Mouse (Mus musculus) spleen, postnatal 36 days (tissue): ENCODE measurements around the gene Chek2.

Source experiments
- DNase-seq, 2 experiments: peaks; one replicate each; pipeline ENCODE4 v3.0.0; 2022; ENCODE audit warnings: low spot score in 2 of 2, mixed read lengths in 1 of 2

Gene Chek2

DNA sequence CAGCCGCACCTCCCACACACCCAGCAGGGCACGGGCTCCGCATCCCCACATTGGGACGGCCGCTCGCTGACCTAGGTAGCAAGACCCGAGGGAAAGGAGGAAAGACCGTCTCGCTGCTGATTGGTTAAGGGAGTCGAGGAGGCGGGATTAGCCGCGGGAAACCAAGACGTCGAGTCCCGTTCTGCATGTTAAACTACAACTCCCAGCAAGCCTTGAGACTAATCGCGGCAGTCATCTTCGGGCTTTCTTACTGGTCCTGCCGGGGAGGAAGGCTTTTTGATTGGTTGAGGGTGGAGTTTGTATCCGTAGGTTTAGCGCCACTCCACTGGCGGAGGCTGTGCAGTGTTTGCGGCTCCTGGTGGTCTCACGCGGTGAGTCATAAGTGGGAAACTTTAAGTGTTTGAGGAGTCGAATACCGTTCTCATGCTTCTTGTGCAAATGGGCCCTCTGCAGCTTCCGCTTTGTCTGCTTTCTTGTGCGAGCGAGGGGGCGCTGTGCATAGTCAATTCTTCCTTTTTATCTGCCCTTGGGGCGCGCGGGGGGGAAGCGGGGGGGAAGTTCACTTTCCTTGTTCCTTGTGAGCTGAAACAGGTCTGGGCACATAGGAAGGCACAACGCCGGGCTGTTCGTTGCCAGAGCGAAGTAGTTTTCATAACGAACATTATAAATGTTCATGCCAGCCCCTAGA lies at the start of gene Chek2, which contains the start of gene Hscb:
Chek2 (plus strand) TSS at position 302 of the 688 bp plus-strand sequence.
Hscb (minus strand) TSS at position 100 of the 688 bp plus-strand sequence.
- DNase-seq = peak; percentile 97 to 99

DNA sequence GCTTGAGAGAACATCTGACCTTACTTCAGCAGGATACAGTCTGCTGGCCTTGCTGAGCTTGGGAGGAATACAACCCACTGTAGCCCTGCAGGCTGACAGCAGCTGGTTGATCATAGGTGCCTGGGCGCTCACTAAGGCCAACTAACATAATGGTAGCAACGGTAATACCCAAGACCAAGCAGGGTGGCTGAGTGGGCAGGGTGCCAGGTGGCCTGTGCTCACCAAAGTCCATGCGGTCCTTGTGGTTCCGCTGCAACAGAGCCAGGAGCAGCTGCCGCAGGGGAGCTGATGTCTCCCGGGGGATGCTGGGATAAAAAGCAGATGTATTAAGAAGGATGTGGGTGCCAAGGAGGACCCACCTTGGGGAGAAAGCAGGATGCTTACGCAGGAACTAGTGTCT lies 45.4 kb upstream of the Chek2 start:
- no peak for DNase-seq

DNA sequence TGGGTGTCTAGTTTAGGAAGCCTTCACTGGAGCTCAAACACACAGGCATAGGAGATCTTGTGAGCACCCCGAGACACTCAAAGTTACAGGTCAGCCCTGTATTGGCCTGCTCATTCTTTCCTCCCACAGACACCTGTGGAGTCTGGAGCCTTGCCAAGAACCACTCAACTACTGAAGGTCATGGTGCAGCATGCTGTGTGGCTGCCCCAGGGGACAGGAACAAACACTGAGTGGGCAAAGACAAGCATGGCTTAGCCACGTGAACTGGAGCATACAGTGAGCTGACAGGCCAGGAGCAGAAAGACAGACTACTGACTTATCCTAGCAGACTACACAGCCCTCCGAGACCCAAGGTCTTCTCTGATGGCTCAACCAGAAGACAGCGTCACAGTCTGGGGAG lies 42.1 kb upstream of the Chek2 start:
- peak; percentile 27 to 33 for DNase-seq

DNA sequence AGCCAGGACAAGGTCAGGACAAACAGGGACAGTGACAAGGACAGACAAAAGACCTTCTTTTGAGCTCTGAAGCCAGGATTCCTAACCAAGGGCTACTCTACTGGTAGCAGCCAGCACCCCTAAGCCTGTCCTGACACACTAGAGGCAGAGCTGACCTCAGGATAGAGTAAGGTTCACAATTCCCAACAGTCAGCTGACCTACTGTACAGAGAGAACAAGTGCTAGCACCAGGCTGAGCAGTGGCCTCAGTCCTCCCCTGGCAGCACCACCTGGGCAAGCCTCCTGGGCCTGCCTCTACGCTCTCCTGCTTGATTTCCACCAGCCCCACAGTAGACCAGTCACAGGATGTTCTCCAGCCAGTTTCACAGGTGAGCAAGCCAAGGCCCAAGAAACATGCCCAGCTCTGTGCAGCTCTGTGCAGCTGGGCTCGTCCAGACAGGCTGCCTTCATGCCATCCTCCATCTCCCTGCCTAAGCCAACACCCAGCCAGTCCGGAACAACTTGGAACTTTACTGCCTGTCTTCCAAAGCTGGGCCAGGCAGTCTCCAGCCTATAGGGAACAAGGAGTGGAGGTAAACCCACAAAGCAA lies 38.6 kb upstream of the Chek2 start:
- no peak for DNase-seq

DNA sequence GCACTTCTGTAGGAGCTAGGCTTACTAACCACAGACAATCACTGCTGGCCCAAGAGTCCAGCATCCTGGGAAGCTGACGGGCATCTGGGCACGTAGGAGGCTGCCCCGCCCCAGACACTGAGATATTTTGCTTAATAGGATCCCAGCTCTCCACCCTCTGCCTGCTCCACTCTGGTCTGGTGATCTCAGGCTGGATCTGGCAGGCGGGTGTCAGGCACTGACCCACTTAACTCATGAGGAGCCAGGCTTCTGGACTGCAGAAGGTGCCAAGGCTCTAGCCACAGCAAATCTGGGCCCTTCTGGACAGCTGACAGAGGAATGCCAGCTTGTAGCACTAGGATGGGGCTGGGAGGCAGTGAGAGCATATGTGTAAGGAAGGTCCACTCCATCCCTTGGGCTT lies 37.6 kb upstream of the Chek2 start:
- DNase-seq = no peak

DNA sequence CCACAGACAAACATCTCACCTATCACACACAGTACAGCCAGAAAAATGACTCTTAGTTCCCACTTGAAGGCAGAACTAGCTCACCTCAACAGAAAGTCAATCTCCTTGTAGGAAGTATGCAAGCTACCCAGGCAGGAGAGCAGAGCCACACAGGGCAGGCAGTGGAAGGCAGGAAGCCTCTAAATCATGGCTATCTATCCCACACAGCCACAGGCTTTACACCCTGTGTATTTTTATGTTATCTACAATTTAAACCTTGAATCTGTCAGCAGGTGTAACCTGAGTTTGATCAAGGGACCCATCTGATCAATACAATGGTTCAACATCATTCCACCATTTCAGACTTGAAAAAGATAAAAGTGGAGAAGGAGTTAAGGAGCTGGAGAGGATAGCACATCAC lies 37.0 kb upstream of the Chek2 start:
- no peak for DNase-seq

DNA sequence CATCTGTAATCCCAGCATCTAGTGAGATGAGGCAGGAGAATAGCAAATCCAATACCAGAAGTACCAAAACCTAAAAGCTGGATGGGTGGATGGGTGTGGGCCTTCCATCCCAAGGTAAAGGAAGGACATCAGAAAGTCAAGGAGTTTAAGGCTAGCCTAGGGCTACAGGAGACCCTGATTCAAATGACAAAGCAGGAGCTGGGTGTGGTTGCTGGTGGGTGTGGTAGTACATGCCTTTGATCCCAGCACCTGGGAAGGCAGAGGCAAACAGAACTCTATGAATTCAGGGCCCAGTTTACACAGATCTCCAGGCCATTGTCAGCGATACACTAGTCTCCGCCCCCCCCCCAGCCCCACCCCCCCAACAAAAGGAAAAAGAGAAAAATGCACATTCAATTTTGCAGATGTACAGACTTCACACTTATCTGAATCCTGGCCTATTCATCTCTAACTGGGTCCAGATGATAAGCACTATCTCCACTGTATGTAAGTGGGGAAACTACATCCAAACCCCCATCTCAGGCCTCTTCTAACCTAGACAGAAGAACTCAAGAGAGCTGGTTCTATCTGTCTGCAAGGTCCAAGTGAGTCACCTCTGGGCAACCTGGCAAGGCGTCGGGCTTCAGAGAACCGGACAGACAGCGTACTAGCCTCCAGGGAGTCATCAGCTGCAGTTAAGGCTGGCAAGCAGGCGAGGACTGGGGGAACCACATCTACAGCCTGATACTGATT lies 35.6 kb upstream of the Chek2 start:
- DNase-seq = no peak

DNA sequence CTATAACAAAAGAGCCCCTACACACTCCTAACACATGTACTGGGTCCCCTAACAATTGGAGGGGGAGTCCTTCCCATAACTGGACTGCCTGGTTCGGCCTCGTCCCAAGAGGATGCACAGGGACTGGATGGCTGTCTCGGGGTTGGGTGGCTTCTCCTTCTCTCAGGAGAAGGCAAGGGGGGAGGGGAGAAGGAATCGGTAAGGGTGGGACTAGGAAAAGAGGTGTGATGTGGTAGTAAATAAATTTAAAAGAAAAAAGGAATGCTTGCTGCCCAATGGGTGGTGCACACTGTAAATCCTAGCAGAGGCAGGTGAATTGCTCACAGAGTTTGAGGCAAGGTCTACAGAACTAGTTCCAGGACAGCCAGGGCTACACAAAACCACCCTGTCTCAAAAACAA lies 33.6 kb upstream of the Chek2 start:
- DNase-seq = no peak

DNA sequence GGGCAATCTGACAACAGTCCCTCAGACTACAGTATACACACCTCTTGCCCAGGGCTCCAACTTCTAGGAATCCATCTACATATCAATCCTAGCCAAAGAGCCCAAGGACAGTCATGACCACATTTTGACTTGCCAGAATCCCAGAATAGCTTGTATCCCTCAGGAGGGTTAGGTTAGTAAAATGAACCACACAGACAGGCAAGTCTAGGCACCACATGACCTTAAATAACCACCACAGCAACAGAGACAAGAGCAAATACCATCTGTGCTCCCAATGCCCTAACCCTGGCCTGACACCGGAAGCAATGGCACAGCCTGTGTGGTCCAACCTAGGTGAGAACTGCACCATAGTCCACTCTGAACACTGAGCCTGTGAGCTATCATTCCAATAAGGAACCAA lies 33.1 kb upstream of the Chek2 start:
- no peak for DNase-seq

GRCm38 (mm10) chr5:110807453-110807852 lies 32.3 kb upstream of the Chek2 start:
- no peak for DNase-seq

GRCm38 (mm10) chr5:110808061-110808631 lies 31.6 kb upstream of the Chek2 start:
- peak; percentile 72 to 81 for DNase-seq

DNA sequence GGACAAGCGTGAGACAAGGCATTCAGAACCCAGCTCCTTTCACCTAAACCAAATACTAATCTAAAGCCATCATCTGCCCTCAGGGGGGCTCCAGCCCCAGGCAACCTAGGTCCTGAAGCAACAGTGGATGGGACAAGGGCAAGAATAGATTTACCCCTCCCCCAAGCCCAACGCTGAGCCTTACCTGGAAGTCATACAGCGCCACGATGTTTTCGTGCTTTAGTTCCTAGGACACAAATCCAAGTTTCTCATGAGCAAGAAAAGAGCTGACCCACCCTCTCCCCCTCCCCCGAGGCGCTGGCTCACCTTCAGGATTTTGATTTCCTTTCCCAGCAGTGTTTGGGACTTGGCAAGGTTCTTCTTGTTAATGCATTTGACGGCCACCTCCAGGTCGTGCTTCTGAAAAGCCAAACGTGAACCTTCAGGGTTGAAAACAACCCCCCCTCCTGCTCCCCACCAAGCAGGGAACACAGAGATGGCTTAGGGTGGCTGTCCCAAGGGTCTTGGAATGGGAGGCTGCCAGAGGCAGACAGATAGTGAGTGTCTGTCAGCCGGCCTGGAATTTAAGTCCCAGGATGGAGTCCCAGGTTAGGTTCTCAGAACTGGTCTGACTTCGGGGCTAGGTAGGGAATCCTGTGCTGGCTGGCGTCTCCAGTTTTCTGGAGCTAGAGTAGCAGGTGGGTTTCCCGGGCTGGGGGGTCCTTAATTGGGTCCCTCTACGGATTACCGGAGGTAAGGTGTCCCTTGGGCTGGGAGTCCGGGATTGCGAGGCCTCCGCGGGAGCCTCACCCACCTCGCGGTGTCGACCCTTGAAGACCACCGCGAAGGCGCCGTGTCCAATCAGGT lies 30.7 kb upstream of the Chek2 start:
- no peak for DNase-seq

- peak; percentile 100 for DNase-seq
Measured at GRCm38 (mm10) chr5:110809667-110810325, 30.0 kb upstream of the Chek2 start, which contains the start of gene Ulk1. Gene Ulk1, minus strand, starts transcription at chr5:110810097.

DNA sequence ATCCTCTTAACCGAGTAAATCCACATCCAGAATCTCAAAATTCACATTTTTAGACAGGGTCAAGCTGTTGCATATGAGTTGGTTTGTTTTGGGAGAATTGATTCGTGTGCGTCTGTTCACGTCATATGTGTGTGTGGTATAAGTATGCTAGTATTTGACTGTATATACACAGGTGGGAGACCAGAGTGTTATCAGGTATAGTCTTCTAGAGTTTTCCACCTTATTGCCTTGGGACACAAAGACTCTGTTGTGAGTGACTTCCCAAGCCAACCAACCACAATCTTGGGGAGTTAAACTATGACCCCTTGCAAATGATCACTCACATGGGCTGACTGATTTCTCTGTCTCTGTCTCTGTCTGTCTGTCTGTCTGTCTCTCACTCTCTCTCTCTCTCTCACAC lies 15.4 kb upstream of the Chek2 start:
- DNase-seq = no peak

DNA sequence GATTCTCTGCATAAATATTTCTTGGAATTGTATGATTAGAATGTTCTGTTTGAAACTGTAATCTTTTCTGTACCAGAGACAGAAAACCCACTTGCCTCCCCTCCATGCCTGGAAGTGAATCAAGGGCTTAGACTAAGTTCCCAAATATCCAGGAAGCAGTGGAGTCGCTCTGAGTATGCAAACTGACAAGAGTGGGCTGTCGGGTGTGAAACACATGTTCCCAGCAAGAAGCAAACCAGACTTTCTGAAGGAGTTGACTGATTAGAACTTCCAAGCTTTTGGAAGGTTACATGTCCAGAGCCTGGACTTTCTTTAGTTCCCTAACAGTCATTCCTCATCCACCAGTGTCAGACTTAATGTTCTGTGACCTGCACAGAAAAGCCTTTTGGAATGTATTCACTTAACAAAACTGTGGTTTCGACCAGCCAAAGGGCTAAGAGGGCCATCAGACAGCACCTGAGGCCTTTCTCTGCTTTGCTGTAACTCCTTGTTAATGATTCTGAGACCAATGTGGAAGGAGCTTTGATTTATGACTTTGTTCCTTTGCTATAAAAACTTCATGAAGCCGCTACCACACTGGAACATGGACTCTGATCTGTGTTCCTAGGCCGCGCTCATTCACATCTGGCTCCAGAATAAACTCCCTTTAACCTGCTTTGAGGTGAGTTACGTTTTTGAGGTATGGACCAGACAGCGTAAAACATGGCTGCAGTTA lies 12.8 kb upstream of the Chek2 start:
- no peak for DNase-seq

DNA sequence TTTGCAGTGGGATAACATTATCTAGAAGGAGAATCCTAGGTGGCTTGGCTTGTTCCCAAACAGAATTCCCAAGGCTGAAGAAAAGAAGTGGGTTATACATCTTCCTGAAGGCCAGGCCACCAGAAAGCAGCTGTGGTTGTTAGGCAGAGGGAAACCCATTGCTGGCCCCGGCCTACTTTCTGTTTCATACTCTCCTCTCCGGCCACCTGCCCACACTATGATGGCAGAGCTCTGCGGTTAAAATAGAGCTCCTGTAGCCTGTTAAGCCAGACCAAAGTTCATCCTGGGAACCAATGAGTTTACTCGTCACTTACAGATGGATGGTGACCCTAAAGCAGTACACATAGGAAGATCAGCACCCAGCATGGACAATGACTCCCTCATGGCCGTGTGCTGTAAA lies 12.2 kb upstream of the Chek2 start:
- no peak for DNase-seq

GRCm38 (mm10) chr5:110831036-110831720 lies 8.6 kb upstream of the Chek2 start:
- DNase-seq = no peak

- DNase-seq = peak; percentile 55 to 76
Measured at GRCm38 (mm10) chr5:110835959-110836358, 3.8 kb upstream of the Chek2 start.

DNA sequence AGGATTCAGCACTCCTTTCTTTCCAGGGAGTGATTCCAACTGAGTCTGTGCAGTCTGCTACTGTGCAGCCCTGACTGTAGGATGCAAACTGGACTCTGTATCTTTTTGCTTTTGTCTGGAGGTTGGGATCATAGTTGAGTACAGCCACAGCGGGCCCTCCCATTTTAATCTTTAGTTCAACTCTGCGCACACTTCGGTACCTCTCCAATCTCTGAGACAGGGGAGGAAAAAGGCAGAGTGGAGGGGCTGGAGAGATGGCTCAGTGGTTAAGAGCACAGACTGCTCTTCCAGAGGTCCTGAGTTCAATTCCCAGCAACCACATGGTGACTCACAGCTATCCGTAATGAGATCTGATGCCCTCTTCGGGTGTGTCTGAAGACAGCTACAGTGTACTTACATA lies 1.8 kb upstream of the Chek2 start:
- peak in 1 of 2 experiments; percentile 8 for DNase-seq
